Mouse (Mus musculus): Measurements from ENCODE around the gene Prkce. TPM values are rescaled to one million over a fixed set of nuclear protein-coding genes. Genes with fewer than 3 reads are reported as not detected.

Gene Prkce
- total RNA-seq, 2 experiments from 2014 or later: 315 to 338 TPM

GRCm38 (mm10) chr17:86254285-86254684 lies 86.7 kb downstream of the Prkce start:
- peak; percentile 87 for DNase-seq (ENCODE audit: low spot score in 2 of 2)

- no peak for DNase-seq (ENCODE audit: low spot score in 2 of 2)
Measured at GRCm38 (mm10) chr17:86254978-86255377, 87.4 kb downstream of the Prkce start.

- DNase-seq (ENCODE audit: low spot score in 2 of 2): no peak
Measured at GRCm38 (mm10) chr17:86256730-86257131, 89.1 kb downstream of the Prkce start.

GRCm38 (mm10) chr17:86261067-86261466 lies 93.5 kb downstream of the Prkce start:
- DNase-seq (ENCODE audit: low spot score in 2 of 2): no peak

GRCm38 (mm10) chr17:86263985-86264649 lies 96.5 kb downstream of the Prkce start:
- no peak for DNase-seq (ENCODE audit: low spot score in 2 of 2)

GRCm38 (mm10) chr17:86266051-86266450 lies 98.5 kb downstream of the Prkce start:
- peak; percentile 87 to 88 for DNase-seq (ENCODE audit: low spot score in 2 of 2)

GRCm38 (mm10) chr17:86267126-86267760 lies 99.7 kb downstream of the Prkce start:
- DNase-seq (ENCODE audit: low spot score in 2 of 2): no peak

GRCm38 (mm10) chr17:86269639-86270038 lies 102.1 kb downstream of the Prkce start:
- DNase-seq (ENCODE audit: low spot score in 2 of 2): no peak

GRCm38 (mm10) chr17:86270523-86270922 lies 102.9 kb downstream of the Prkce start:
- DNase-seq (ENCODE audit: low spot score in 2 of 2): no peak

- no peak for DNase-seq (ENCODE audit: low spot score in 2 of 2)
Measured at GRCm38 (mm10) chr17:86271277-86271676, 103.7 kb downstream of the Prkce start.

GRCm38 (mm10) chr17:86272961-86273360 lies 105.4 kb downstream of the Prkce start:
- no peak for DNase-seq (ENCODE audit: low spot score in 2 of 2)

GRCm38 (mm10) chr17:86273566-86274349 lies 106.2 kb downstream of the Prkce start:
- DNase-seq (ENCODE audit: low spot score in 2 of 2): no peak

GRCm38 (mm10) chr17:86274350-86274744 lies 106.8 kb downstream of the Prkce start:
- no peak for DNase-seq (ENCODE audit: low spot score in 2 of 2)

- no peak for DNase-seq (ENCODE audit: low spot score in 2 of 2)
Measured at GRCm38 (mm10) chr17:86276381-86276780, 108.8 kb downstream of the Prkce start.

- no peak for DNase-seq (ENCODE audit: low spot score in 2 of 2)
Measured at GRCm38 (mm10) chr17:86277032-86277798, 109.6 kb downstream of the Prkce start.

GRCm38 (mm10) chr17:86277999-86278526 lies 110.5 kb downstream of the Prkce start:
- DNase-seq (ENCODE audit: low spot score in 2 of 2): no peak

GRCm38 (mm10) chr17:86279751-86280150 lies 112.2 kb downstream of the Prkce start:
- DNase-seq (ENCODE audit: low spot score in 2 of 2): no peak

- DNase-seq (ENCODE audit: low spot score in 2 of 2): no peak
Measured at GRCm38 (mm10) chr17:86283741-86284140, 116.2 kb downstream of the Prkce start.

- no peak for DNase-seq (ENCODE audit: low spot score in 2 of 2)
Measured at GRCm38 (mm10) chr17:86285058-86285457, 117.5 kb downstream of the Prkce start.

GRCm38 (mm10) chr17:86286747-86287271 lies 119.2 kb downstream of the Prkce start:
- no peak for DNase-seq (ENCODE audit: low spot score in 2 of 2)

GRCm38 (mm10) chr17:86292711-86293110 lies 125.1 kb downstream of the Prkce start:
- DNase-seq (ENCODE audit: low spot score in 2 of 2): no peak

Data from layer of hippocampus, postnatal 10 days (tissue).